Mouse (Mus musculus): ENCODE results near the gene Tmem9b. TPM values are rescaled to one million over a fixed set of nuclear protein-coding genes. Genes with fewer than 3 reads are reported as not detected.

The Tmem9b gene
- 10 to 100 TPM; 24.7 to 26.9 TPM for total RNA-seq (2021)
- long read RNA-seq, experiment 1, transcript Tmem9b-201 (5 exons, 1,703 nt) = major isoform, 50 of 52 reads
- long read RNA-seq, experiment 1, partial matches to known transcripts = 0 of 52 reads
- long read RNA-seq, experiment 1, other reads (novel, unspliced or antisense) = 2 of 52 reads
- long read RNA-seq, experiment 2, transcript Tmem9b-201 (5 exons, 1,703 nt) = major isoform, 51 of 58 reads
- long read RNA-seq, experiment 2, partial matches to known transcripts = 1 of 58 reads
- long read RNA-seq, experiment 2, other reads (novel, unspliced or antisense) = 6 of 58 reads

DNA sequence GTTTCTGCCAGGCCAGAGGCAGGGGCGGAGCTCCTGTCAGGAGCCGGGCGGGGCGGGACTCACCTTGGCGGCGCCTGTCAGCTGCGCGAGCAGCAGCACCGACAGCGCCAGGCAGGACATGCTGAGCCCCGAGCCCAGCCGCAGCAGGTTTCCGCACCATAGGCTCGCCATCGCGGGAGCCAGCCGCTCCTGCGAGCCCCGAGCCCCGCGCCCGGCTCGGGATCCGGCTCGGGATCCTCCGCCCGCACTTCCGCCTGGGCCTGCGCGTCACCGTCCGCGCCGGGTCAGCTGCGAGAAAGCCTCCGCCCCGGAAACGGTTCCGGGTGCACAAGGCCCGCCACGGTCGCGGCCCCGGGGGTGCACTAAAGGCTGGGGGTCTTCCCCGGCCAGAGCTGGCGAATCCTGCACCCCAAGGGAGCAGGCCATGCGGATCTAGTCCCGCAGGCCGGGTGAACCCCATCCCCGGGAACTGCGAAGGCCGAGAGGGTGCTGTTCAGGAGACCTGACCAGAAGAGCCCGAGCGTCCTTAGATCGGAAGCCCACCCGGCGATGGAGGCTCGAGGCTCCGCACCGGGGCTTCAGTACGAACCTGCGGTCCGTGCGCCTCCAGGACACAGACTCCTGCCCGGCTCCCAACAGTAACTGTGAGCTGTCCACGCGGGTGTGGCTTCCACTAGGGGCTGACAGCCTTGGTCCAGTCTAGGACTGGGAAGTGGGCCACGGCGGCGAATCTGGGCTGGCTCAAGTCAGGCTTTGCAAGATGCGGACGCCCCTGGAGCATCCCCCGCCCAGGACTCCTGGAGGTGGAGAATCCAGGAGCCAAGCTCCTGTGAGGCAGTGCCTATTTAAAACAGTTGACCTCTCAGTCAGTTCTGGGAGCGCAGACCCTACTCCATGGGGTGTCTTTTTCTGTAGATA lies at the start of gene Tmem9b:
TSS of gene Tmem9b (minus strand) at position 868 of the 918 bp plus-strand sequence.
- DNase-seq = peak; percentile 82

DNA sequence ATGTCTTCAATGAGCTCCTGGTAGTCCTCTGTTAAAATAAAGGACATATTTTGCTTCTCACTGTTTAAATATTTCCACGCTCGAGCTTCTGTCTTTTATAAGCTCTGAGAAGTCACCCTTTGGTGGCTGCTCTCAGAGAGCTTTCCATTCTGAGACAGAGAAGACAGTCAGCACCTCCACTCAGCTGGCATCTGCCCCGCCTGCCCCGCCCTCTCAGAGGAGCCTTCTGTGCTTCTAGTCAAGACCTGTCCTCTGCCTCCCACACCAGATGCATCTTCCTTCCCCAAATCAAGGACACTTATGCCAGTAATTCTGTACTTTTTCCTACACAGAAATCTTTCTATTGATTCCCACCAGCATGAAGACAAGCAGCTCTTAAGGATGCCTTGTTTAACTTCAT lies 48.0 kb upstream of the Tmem9b start:
- no peak for DNase-seq

GRCm38 (mm10) chr7:109799168-109799567 lies 46.5 kb upstream of the Tmem9b start:
- DNase-seq = no peak

- no peak for DNase-seq
These were observed 42.9 kb upstream of the Tmem9b start for GRCm38 (mm10) chr7:109795564-109795963.

- DNase-seq = no peak
These were observed 41.9 kb upstream of the Tmem9b start for GRCm38 (mm10) chr7:109794556-109794955.

- peak; percentile 51 for DNase-seq
These were observed 40.1 kb upstream of the Tmem9b start for GRCm38 (mm10) chr7:109792759-109793158.

- no peak for DNase-seq
These were observed 38.1 kb upstream of the Tmem9b start for GRCm38 (mm10) chr7:109790818-109791217.

DNA sequence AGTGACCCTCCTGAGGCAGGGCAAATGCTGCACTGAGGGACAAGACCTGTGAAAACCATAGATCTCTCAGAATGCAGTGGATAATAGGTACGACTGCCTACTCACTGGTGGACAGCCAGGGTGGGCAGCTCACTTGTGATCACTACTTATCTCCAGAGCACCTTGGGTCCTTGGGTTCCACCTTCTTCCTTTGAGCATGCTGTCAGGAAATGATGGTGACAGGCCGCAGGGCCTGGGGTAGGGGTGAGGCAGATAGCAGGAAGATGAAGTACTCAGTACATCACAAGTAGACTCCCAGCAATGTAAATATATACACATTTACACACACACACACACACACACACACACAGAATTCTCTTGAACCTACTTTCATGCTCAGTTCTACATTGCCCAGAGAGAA lies 35.2 kb upstream of the Tmem9b start:
- DNase-seq = no peak

DNA sequence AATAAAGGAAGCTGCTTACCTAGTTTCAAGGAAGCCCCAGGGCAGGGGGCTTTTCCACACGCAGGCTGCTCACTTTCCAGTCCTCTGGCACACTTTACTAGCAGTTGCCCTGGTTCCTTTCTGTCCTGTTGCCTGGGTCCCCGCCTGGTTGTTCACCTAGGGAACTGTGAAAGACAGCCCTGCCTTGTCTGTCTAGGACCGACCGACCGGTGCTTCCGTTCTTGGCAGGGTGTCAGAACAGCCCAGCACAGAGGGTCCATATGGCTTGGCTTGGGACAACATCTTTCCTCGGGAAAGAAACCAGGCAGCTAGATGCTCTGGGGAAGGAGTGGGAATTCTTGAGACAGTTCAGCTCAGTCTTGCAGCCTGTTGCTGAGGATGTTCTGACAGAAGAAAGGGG lies 30.6 kb upstream of the Tmem9b start:
- DNase-seq = no peak

DNA sequence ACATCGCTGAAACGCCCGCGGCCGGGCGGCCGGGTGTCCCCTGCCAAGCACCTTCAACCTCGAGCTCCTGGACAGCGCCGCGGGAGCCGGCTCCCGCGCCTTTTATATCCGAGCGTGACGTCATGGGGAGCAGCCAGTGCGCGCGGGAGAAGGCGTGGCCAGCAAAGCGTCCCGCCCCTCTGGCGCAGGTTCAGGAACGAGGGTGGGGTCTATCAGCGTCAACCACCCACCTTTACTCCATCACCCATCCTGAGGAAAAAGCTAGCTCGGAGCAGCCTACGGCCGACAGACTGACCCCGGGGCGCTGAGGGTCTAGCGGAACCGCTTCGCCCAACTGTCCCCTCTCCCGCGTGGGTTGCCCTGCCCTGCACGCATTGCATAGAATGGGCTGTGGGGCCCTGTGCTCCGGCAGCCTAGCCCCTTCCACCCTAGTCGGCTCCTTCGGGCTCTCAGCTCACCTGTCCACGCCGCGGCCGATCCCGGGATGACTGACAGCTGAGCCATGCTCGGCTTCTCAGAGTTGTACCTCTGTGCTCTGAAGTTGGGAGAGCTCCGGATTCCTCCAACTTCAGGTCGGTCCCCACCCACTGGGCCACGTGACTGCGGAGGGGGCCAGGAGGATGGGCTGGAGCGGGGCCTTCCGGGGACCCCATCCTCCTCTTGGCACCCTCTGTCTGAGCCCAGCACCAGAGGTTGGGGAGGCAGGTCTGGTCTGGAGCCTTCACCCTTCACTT lies 29.0 kb upstream of the Tmem9b start, which contains the start of gene Nrip3:
TSS of gene Nrip3 (minus strand) at position 556 of the 734 bp plus-strand sequence.
- peak; percentile 64 for DNase-seq

DNA sequence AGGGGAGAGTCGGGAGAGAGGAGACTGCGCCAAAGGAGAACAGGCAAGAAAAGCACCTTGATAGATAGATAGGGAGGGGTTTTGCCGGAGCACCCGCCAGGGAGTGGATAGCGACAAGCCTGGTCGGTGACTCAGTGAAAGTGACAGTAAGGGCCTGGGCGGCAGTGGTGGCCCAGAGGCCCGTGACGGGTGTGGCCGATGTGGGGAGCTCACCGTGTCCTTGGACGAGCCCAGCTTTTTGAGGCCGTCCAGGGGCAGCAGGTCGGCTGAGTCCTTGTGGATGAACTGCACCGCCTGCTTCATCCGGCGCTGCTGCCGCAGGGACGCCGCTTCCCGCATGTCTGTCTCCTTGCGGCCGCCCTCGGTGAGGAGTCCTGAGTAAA lies 28.4 kb upstream of the Tmem9b start:
- DNase-seq = no peak

- DNase-seq = no peak
These were observed 19.6 kb upstream of the Tmem9b start for GRCm38 (mm10) chr7:109772251-109772650.

GRCm38 (mm10) chr7:109768699-109769383 lies 16.2 kb upstream of the Tmem9b start:
- DNase-seq = no peak

- no peak for DNase-seq
These were observed 15.1 kb upstream of the Tmem9b start for GRCm38 (mm10) chr7:109767575-109768350.

DNA sequence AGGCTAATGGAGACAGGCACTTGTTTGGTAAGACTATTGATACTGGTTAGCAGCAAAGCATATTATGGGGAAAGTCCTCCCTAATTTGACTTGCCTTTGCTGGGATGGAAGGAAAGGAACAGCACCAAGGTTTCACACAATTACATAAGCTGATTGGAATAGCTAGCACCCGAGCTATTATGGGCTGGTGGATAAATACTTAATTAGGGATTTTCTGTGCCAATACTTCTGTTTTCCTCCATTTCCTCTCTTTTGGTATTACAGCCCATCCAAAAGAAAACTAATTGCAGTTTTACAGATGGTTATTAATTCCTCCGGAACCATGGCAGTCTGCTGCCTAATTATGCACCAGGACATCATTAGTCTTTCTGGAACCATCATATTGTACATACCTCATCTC lies 11.3 kb upstream of the Tmem9b start:
- DNase-seq = no peak

- no peak for DNase-seq
These were observed 3.6 kb upstream of the Tmem9b start for GRCm38 (mm10) chr7:109756291-109756690.

DNA sequence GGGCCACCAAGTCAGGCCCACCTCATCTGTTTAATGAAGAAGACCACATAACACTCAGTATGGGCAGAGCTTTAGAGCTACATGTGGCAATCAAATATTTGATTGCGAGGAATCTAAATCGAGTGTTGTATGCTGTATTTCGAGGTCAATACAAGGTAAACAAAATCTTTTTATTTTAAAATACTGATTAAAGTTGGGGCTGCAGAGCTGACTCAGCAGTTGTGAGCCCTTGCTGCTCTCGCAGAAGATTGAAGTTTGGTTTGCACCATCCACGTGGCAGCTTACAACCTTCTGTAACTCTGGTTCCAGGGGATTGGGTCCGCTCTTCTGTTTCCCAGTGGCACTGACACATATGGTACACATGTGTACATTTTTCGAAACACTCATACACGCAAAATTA lies 1.4 kb upstream of the Tmem9b start:
- DNase-seq = no peak

DNA sequence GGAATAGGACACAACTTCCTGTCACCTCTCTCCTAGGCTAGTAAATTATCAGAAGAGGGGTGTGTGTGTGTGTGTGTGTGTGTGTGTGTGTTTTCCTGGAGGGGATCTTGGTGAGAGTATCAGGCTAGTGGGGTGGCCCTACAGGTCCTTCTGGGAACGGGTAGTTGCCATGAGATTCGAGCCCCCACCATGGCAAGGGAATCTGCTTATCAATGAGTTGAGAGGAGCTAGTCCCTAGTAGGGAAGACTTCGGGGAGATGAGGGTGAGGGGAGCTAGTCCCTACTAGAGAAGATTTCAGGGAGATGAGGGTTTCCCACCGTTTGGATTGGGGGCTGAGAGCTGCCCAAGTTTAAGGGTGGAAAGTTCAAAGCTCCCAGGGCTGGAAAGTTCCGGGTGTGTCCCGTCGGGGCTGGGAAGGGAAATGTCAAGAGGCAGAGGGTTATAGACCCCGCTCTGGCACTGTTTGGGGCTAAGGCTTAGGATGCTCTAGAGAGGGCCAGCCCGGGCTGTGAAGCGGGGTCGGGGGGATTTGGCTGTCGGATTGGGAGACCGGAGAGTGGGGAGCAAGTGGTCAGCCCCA lies 1.2 kb downstream of the Tmem9b start:
- DNase-seq = no peak

- DNase-seq = no peak
These were observed 4.9 kb downstream of the Tmem9b start for GRCm38 (mm10) chr7:109747747-109748146.

DNA sequence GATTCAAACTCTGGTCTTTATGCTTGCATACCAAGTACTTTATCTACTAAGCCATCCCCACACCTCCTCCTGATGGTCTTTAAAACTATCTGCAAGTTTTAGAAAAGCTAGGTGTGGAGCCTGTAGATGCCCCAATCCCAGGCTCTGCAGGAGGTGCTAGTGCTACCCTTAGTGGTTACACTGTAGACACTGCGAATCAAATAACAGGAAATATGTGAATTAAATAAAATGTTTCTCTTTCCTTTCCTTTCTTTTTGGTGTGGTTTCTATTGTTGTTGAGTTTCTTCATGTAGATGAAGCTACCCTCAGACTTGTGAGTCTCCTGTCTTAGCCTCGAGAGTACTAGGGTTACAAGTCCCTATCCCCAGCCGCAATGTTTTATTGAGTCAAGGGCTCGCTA lies 11.0 kb downstream of the Tmem9b start:
- DNase-seq = no peak

DNA sequence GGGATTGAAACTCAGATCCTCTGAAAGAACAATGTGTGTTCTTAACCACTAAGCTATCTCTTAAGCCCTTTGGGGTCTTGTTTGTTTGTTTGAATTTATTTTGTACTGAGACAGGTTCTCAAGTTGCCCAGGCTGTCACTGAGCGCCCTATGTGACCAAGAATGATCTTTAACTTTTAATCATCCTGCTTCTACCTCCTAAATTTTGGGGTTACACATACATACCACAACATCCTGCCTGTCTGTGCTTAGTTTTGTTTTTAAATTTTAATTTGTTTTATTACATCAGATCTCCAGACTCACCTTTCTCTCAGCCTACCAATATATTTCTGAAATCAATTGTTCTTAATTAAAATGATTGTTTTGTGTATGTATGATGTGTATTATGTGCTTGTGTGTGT lies 11.6 kb downstream of the Tmem9b start:
- no peak for DNase-seq
